Mouse (Mus musculus) thymus, adult 18-20 months (tissue): ENCODE measurements around the gene Gm43638.
"Not testable (repeated sequence)": the region's sequence is repeated elsewhere in the genome, so short reads cannot be mapped to it uniquely, and the experiment has no call there.

Experiments
- DNase-seq, 2 experiments: peaks; one replicate each; pipeline ENCODE4 v3.0.0; 2022; ENCODE audit warnings: mixed read lengths in 2 of 2

The Gm43638 gene

DNA sequence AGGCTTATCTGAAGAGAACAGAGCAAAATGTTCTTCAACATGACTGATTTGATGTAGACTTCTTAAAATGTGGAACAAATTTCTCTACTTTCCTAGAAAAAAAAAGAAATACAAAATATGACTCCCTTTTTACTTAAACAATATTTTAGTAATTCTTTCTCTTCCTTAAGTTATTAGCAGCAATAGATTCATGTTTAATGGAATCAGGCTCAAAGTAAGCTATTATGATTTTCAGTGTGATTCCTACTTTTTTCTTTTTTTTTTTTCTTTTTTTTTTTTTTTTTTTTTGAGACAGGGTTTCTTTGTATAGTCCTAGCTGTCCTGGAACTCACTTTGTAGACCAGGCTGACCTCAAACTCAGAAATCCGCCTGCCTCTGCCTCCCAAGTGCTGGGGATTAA lies at the start of gene Gm43638:
Gene Gm43638, minus strand, starts transcription at position 101 of the 400 bp plus-strand sequence.
- DNase-seq, result not testable (repeated sequence)

DNA sequence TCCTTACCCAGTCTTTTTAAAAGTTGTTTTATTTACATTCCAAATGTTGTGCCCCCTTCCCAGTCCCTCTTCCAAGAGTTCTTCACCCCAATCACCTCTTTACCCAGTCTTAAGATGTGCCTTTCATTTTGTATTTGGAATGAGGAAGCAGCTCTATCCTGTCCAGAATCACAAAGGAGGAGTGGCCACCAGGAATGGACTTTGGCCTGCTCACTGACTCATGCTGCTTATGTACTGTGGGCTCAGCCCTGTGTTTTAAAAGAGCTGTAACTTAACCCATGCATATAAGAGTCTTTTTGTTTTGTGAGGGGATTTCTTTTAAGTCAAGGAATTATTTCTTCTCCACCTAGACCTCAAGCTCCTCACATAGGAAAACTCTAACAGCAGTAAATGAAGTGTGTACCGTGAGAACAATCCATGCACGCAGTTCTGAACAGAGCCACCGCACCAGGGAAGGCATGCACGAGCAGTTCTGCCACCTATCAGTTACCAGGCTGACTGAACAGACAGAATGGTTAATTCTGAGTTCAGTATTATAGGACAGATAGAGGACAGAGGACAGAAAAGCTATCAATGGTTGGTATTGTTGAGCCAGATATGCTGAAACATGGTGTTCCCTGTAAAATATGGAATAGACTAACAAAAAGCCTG lies 49.5 kb upstream of the Gm43638 start:
- no peak for DNase-seq

DNA sequence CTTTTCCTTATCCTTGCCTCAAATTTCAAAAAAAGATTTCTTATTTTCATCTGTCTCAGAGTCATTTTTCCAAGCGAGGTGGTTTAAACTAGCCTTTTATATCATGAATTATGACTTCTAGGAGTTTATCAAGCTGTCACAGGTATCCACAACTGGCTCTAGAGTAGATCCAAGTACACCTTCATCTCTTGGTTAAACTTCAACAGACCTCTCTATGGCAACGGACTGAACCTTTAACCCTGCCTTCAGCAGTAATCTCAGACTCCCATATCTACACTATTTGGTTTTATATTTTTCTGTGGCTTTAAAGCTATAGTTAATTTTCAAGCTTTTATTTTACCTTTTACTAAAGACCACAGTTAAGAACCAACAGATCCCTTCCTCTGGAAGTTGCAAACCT lies 45.7 kb upstream of the Gm43638 start:
- DNase-seq, result no peak

DNA sequence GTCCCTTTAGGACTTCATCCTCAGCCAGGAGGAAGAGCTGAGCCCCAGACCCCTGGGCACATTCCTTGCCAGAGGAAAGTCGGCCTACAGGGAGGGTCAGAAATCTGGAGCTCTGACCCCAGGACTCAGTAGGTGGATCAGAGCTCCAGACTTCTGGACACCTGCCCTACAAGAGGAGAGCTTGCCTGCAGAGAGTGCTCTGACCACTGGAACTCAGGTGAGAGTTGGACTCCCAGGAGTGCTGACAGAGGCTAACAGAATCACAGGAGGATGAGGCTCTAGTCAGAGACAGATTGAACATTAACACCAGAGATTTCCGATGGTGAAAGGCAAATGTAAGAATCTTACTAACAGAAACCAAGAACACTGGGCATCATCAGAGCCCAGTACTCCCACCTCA lies 37.0 kb upstream of the Gm43638 start:
- not testable (repeated sequence) for DNase-seq

DNA sequence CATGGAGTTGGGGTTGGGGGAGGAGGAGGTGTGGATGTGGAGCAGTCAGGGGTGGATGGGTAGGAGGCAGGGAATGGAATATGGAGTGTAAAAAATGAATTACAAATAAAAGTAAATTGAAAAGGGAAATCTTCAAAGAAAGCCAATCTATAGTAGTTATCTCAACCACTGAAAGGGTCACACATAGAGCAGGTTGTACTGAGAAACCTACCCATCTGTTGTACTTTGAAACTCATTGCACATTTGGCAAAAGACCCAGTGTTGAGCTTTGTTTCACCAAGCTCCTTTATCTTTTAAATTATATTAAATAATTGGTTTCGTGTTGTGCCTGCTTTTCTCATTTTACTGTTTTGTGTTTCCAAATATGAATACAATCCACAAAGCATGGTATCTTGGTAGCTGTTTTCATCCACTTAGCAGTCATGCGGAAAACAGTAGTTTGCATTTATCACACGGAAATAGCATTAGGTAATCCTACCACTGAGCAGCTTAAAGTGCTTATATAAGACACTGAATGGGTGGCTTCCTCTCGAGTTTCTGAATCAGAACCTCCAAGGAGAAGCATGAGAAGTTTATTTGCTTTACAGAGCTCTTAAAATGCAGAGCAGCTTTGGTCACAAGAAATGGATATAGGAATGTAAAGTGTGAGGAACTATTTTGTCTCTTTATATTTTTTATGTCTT lies 19.3 kb upstream of the Gm43638 start:
- DNase-seq, result no peak

DNA sequence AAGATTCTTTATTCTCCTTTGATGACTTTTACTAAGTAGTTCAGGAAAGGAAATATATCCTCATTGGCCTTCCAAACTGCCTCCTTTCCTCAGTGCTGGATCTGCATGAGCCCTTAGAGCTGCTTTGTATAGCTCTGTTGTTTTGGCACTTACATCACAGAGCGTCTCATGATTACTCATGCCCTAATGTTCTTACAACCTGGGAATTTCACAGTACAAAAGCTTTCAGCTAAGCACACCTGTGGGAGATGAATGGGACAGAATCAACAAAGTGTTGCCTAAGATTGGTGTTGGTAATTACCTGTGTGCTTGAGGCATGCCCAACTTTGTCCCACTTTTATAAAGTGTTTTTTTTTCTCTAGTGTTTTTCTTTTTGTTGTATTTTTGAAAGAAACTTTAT lies 16.1 kb upstream of the Gm43638 start:
- DNase-seq, result no peak

DNA sequence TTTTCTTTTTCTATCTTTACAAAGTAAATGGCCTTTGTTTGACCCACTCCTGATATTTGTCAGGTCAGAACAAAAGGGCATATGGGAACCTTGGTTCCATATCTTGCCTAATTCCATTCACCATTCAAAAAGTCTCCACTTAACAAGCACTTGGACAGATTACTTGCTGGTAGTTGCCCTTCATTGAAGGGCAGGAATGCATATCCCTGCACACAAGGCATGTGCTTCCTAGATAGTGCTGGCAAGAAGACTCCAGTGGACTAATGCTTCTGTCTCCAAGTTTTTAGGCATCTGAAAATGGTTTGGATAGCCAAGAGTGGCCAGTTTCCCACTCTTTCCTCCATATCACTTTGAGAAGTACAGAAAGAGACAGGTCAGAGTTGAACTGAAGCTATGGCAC lies 12.7 kb upstream of the Gm43638 start:
- no peak for DNase-seq

DNA sequence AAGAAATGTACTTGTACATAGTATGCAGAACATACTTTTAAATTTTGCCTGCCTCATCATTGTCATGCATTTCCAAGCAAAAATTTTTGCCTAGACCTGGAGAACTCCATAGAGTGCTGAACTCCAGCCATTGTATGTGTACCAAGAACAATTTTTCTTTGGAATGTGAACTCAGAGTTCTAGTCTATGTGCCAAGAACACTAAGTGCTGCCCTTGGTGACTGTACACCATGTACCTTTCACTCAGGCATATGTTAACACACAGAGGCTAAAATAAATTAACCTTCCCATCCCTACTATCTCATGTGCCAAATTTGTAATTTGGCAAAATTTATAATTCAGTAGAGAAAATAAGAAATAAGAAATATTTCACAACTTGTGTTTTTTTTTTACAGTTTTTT lies 12.3 kb upstream of the Gm43638 start:
- DNase-seq, result no peak

DNA sequence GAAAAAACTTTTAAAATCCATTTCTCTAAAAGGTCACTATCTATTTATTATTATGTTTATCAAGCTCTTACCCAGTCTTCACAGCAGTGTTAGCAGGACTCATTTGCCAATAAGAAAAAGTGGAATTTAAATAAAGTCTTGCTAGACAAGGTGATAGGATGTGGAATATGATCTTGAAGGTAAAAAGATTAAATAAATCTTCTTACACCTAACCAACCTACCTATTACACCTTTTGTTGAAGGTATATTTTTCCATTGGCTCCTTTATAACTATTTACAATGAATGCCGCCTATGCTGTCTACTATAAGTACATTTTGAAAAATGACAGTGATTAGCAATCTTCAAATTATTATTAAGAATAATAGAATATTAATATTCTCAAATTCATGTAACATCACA lies 4.2 kb upstream of the Gm43638 start, which contains the start of gene Ugt2a1:
Gene Ugt2a1, minus strand, starts transcription at position 101 of the 400 bp plus-strand sequence.
- DNase-seq, result no peak

DNA sequence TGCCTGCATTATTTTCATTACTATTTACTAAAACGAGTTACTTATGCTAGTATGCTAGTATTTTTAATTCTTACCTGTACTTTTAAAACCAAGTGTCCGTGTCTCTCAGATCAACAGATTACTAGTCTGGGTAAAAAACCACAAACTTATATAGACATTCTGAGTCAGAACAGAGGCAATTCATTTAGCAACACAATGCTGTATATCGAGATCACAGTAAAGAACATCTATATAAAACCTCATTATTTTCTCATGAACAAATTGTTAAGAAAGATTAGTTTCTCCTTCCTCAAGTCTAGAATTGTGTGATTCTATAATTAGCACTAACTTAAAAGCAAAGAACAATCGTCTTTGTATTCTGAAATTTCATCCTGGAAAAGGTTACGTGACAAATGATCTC lies 4.4 kb downstream of the Gm43638 start, which contains the start of gene Ugt2a2:
Gene Ugt2a2, minus strand, starts transcription at position 101 of the 400 bp plus-strand sequence.
- DNase-seq, result no peak

DNA sequence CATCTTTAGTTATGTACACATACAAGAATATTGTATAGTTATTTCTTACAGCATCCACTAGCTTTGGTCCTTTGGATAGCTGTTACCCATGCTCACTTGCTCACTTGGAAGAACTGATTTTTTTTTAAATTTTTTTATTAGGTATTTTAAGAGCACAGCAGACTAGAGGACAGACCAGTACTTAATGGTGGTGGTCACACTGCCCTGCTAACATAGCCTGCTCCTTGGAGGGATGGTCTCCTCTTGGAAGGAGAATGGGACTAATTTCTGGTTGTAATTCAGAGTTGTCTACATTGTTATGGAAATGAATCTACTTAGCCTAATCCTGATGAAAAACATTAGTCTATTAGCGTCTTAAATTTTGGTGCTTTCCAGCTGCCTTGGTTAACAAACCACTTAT lies 27.8 kb downstream of the Gm43638 start:
- no peak for DNase-seq

DNA sequence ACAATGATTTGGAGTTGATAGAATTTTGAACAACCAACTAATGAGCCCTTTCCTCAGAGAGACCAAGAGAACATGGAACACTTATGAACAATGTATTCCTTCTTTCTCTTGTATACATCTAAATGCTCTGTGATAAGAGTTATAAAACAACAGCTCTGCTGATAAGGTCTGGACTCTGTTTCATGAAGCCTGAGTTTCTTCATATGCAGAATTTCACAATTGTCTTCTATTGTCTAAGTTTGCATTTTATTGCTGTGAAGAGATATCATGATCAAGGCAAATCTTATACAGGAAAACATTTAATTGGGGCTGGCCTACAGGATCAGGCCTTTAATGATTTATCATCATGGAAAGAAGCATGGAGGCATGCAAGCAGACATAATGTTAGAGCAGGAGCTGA lies 28.9 kb downstream of the Gm43638 start:
- DNase-seq, result no peak

DNA sequence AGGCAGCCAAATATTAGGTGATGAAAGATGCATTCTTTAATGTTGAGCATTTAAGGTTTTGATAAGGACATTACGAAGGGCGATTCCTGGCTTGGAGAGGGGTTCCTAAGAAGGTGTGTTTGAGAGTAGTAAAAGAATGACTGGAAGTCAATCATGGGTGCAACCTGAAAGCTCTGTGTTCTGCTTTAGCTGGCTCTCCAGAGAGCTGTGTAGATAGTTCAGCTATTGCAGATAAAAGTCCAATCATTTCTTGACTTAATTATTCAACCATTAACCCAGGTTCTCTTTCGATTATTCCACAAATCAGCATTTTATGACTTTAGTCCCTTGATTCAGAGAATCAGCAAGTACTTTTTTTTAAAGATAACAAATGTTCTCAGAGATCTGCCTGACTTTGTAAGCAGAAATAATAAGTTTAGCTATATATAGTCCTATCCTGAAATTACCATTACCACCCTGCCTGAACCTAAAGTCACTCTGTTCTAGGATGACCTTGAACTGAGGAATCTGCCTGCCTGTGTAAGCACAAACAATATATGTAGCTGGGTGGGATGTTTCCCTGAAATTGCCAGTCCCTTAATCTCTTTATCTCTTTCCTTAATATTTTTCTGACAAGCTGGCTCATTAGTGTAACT lies 30.3 kb downstream of the Gm43638 start:
- no peak for DNase-seq

DNA sequence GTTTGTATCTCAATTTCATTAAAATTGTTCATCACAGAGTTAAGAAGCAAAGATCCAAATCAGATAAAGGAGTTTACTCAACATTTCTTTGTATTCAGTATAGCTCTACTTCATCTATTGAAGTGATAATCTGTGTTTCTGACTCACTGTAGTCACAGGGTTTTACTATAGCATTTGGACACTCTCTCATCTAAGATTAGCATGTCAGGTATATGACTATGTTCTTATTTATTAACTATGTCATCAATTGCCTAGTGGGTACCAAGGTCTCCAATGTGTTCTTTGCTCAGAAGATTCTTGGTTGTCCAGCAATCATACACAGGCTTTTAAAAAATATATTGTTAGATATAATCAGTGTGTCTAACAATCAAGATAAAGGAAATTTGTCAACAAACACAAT lies 31.1 kb downstream of the Gm43638 start:
- no peak for DNase-seq

DNA sequence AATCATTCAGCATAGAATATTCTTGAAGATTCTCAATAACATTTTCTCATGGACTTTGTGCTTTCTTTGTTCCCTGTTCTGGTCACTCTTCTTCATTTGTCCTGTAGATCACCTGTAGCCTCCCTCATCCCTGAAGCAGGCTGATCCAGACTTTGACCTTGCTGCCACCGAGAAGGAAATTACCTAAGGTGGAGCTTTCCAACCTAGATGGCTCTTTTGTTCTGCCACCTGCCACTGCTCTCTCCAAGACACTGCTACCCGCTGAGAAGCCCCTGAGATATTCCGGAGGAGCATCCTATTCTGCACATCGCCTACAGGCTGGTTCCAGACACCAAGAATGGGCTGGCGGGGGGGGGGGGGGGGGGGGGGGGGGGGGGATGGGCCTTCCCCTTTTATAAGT lies 34.1 kb downstream of the Gm43638 start:
- not testable (repeated sequence) for DNase-seq

DNA sequence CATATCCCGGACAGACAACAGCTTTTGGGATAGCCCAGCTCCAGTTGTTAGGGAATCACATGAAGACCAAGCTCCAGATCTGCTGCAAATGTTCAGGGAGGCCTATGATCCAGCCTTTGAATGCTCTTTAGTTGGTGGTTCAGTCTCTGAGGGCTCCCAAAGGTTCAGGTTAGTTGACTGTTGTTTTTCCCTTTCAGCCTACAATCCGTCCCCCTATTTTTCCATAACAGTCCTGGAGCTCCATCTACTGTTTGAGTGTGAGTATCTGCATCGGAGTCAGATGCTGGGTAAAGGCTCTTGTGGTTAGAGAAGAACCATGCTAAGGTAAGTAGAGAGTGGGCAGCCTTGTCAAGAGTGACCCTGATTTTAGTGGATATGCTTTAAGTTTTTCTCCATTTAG lies 50.3 kb downstream of the Gm43638 start:
- DNase-seq, result no peak

DNA sequence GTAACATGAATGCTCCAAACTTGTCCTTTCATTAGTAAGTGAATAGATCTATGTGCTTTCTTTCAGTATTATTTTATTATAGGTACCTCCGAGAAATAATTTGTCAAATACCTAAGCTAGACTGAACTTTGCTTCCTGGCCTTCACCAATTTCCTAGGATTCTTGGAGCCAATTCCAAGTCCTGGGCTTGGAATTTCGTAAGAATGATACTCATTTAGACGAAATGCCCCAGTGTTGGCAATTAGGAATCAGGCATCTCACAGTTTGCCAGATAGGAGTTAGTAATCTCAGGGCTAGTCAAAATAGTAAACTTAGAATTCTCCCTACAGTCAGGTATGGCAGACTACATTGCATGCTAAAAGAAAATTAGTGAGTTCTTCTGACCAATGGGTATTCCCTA lies 60.9 kb downstream of the Gm43638 start:
- no peak for DNase-seq

DNA sequence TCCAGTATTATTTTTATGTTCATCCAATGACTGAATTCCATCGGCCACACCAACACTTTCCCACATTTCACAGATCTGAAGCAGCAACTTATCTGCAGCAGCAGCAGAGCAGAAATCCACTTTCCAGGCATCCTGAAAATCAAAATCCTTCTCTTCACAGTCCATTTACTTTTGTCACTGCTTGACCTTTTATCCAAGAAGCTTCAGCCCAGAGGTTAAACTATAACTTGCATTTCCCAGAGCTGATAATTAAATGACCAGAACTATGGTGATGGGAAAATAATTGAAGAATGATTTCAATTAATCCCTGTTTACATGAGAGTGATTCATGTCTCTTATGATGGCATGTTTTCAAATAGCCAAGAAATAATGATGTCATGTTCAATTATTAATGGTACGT lies 62.6 kb downstream of the Gm43638 start, which contains the start of gene Ugt2b38:
Gene Ugt2b38, minus strand, starts transcription at position 163 of the 400 bp plus-strand sequence.
- DNase-seq, result not testable (repeated sequence)
